Mouse (Mus musculus): Measurements from ENCODE around the gene Kcng4.

Kcng4 gene

GRCm38 (mm10) chr8:119639798-119640197 lies 4.3 kb upstream of the Kcng4 start:
- DNase-seq: no peak

- DNase-seq: no peak
Measured at GRCm38 (mm10) chr8:119638261-119638660, 2.8 kb upstream of the Kcng4 start.

- no peak for DNase-seq
Measured at GRCm38 (mm10) chr8:119637381-119637780, 1.9 kb upstream of the Kcng4 start.

- no peak for DNase-seq
Measured at GRCm38 (mm10) chr8:119636766-119637165, 1.3 kb upstream of the Kcng4 start.

GRCm38 (mm10) chr8:119635958-119636357 lies 478 bp upstream of the Kcng4 start:
- no peak for DNase-seq

GRCm38 (mm10) chr8:119634616-119635336 lies 704 bp downstream of the Kcng4 start:
- DNase-seq: no peak

- no peak for DNase-seq
Measured at GRCm38 (mm10) chr8:119632909-119633308, 2.6 kb downstream of the Kcng4 start.

GRCm38 (mm10) chr8:119632246-119632645 lies 3.2 kb downstream of the Kcng4 start:
- DNase-seq: no peak

- no peak for DNase-seq
Measured at GRCm38 (mm10) chr8:119630841-119631240, 4.6 kb downstream of the Kcng4 start.

GRCm38 (mm10) chr8:119627613-119628359 lies 7.7 kb downstream of the Kcng4 start:
- DNase-seq: no peak

GRCm38 (mm10) chr8:119627199-119627598 lies 8.3 kb downstream of the Kcng4 start:
- no peak for DNase-seq

- no peak for DNase-seq
Measured at GRCm38 (mm10) chr8:119625788-119626187, 9.7 kb downstream of the Kcng4 start.

GRCm38 (mm10) chr8:119624916-119625315 lies 10.6 kb downstream of the Kcng4 start:
- DNase-seq: no peak

GRCm38 (mm10) chr8:119623744-119624143 lies 11.7 kb downstream of the Kcng4 start:
- DNase-seq: no peak

GRCm38 (mm10) chr8:119623061-119623460 lies 12.4 kb downstream of the Kcng4 start:
- no peak for DNase-seq

- DNase-seq: no peak
Measured at GRCm38 (mm10) chr8:119622555-119622954, 12.9 kb downstream of the Kcng4 start.

- no peak for DNase-seq
Measured at GRCm38 (mm10) chr8:119620848-119621465, 14.5 kb downstream of the Kcng4 start.

- DNase-seq: no peak
Measured at GRCm38 (mm10) chr8:119620116-119620840, 15.2 kb downstream of the Kcng4 start.

- no peak for DNase-seq
Measured at GRCm38 (mm10) chr8:119618887-119619286, 16.6 kb downstream of the Kcng4 start.

GRCm38 (mm10) chr8:119617586-119617985 lies 17.9 kb downstream of the Kcng4 start:
- no peak for DNase-seq

GRCm38 (mm10) chr8:119616811-119617210 lies 18.7 kb downstream of the Kcng4 start:
- no peak for DNase-seq

GRCm38 (mm10) chr8:119616358-119616757 lies 19.1 kb downstream of the Kcng4 start:
- DNase-seq: no peak

- no peak for DNase-seq
Measured at GRCm38 (mm10) chr8:119615096-119615495, 20.4 kb downstream of the Kcng4 start.

All from cerebellum, adult 9-10 months (tissue).